Mouse (Mus musculus): Measurements from ENCODE around the gene Tigar.

Tigar gene

DNA sequence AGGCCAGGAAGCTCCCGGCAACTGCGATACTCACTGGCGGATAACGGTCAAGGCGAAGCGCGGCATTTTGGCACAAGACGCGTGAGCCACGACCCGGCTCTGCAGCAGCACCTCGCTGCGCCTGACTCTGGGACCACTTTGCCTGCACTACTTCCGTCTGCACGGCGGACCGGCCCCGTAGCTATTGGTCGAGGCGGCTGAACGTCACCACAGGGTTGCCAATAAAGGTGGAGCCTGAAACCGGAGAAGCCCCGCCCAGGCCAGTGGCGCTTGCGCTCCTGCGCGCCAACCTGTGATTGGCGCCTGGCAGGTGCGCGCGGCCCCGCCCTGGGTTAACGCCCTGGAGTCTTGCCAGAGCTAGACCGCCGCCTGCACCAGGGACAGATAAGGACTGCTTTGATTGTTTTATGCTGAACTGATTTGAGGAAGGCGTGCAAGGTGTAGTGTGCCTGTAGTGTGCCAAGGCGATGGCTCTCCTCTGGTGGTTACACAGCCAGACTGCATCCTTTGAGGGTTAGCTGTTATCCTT lies at the start of gene Tigar:
Tigar (minus strand) TSS at position 156 of the 529 bp plus-strand sequence.
- TF ChIP-seq GATA4 (IDR thresholded peaks at IDR 0.05; ENCODE audit: insufficient replicate concordance, low read length) = peak; percentile 74; the same call in 1 of the 2 replicates

DNA sequence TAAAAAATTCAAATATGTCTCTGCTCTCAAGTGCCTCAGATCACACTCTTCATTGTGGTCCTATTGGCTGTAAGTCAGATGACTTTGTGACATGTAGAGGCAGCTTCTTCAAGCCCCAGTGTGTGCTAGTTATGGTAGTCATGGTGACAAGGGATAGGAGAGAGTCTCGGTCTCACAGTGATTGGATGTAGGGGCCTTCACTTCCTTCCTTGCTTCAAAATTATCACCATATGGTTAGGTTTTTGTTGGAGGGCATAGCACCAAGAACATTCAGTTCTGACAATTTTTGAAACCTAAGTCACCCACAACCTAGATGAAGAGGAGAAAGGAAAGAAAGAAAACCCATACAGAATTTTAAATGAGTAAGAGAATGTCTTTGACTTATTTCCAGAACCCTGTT lies 48.0 kb upstream of the Tigar start:
- TF ChIP-seq GATA4 (IDR thresholded peaks at IDR 0.05; ENCODE audit: insufficient replicate concordance, low read length) = no peak

GRCm38 (mm10) chr6:127155468-127155867 lies 46.1 kb upstream of the Tigar start:
- no peak for TF ChIP-seq GATA4 (IDR thresholded peaks at IDR 0.05; ENCODE audit: insufficient replicate concordance, low read length)

GRCm38 (mm10) chr6:127154708-127155268 lies 45.4 kb upstream of the Tigar start:
- TF ChIP-seq GATA4 (IDR thresholded peaks at IDR 0.05; ENCODE audit: insufficient replicate concordance, low read length) = no peak

DNA sequence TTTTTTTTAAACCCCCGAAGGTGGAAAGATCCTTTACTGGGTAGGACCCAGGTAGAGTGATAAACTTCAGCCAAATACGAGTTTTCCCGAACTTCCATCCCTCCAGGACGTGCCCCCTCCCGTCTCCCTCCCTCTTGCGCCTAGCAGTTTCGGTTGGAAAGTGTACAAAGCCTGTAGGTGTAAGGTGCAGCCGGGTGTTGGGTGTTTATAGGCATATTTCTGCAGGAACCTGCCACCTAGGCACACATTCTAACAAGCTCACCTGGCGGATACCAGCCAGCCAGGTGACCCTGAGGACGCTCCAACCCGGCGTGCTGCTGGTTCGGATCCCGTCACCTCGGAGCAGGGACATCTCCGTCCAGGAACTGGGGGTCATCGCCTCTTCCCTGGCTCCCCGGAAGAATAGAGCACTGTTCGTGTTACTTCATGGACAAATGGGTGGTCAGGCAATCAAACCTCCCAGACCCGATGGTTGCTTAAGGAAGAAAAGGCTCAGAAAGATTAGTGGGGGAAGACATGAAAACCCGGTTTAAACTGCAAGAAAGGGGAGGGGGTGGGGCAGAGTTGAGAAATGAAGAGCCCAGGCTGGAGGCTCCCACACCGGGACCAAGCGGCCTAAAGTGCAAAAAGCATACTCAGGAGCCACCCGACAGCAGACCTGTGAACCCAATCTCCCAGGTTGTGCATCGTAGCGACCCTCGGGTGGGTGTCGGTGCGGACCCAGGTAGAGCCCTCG lies 44.8 kb upstream of the Tigar start:
- no peak for TF ChIP-seq GATA4 (IDR thresholded peaks at IDR 0.05; ENCODE audit: insufficient replicate concordance, low read length)

- TF ChIP-seq GATA4 (IDR thresholded peaks at IDR 0.05; ENCODE audit: insufficient replicate concordance, low read length) = no peak
These were observed 44.0 kb upstream of the Tigar start for GRCm38 (mm10) chr6:127153296-127153800.

DNA sequence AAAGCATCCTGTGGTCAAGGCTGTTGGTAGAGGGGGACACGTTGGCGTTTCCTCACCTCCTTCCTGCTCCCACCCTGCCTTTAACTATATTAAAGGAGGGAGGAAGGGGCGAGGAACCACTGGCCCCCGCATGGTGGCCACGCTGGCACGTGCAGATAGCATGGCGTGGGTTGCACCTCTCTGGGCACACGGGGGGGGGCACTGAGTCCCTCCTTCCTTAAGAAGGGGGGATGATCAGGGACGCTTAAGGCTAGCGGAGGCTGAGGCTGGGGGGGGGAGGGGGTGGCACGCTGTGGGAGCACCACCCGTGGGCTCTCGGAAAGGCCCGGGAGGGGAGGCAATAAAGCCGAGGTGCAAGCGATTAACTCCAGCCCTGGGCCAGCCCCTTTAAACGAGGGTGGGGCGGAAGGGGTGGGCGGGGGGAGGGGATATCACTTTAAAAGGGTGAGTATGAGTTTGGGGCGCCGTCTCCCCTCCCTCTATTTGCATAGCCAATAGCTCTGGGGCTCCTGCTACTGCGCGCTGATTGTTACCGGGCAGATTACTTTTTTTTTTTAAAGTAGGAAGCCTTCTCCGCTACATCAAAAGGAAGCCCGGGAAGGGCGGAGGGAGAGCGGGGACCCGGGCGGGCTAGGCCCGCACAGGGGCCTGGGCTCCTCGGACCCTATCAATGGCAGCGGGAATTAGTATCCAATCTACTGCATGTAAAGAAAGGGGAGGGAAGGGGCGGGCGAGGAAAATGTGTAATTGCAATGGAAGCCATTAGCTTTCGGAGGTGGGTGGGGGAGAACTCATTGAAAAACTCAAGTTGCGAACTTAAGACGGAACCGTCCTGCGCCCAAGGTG lies 43.0 kb upstream of the Tigar start, which contains the start of gene Ccnd2:
Ccnd2 (minus strand) TSS at position 88 of the 846 bp plus-strand sequence.
- no peak for TF ChIP-seq GATA4 (IDR thresholded peaks at IDR 0.05; ENCODE audit: insufficient replicate concordance, low read length)

DNA sequence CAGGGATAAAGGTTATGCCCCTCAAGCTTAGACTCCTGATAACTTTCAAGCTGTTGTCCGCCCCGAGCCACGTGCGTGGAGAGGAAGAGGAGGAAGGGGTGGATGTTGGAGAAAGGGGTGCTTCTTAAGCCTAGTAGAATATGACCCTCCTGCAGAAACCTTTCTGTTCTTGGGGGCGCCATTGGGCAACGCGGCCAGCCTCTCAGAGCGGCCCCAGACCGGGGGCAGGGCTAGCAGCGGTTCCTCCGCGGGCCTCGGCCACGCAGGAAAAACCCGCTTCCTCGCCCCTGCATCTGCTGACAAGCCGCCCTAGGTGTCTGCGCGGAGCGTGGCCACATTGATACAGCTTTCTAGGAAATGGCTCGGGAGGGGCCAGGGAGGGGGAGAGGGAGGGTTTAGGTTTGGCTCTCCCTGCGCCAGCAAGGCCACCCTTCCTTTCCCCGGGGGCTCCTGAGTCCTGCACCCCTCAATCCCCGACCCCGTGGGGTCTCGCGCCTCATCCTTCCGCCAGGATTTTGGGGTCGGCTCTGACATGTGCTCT lies 42.3 kb upstream of the Tigar start:
- TF ChIP-seq GATA4 (IDR thresholded peaks at IDR 0.05; ENCODE audit: insufficient replicate concordance, low read length) = no peak; the same call in 1 of the 2 replicates

DNA sequence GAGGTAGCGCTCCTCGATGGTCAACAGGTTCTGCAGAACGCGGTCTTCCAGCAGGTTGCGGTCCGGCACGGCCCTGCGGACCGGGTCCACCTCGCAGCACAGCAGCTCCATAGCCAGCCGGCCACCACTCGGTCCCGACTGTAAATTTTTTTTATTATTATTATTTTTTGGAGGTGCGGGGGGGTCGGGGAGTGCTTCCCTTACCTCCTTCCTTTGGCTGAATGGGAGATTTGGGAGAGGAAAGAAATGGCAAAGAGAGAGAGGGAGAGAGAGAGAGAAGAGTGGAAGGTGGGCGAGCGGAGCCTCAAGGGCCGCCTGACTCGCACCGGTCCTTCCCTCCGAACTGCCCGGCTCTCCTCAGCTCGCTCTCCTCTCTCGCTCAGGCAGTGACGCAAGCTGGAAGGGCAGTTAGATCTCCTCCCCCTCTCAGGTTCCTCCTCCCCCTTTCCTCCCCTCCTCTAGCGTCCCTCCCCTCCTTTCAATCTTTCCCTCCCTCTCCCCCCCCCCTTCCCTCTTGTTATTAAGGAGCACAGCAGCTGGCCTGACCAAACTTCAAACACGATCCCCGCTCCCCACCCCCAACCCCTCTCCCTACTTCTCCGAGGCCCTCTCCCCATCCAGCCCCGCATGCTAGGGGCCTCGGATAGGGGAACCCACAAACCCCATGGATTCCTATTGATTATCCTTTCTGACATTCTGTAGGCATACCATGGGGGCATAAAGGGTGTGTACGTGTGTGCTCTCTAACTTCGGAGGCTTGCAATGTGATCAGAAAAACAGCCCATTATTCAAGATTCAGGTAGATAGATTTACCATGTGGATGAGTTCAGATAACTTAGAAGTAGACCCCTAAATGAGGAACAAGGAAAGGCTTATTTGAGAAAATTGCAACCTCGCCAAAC lies 41.6 kb upstream of the Tigar start:
- peak; percentile 28; the same call in 1 of the 2 replicates for TF ChIP-seq GATA4 (IDR thresholded peaks at IDR 0.05; ENCODE audit: insufficient replicate concordance, low read length)

DNA sequence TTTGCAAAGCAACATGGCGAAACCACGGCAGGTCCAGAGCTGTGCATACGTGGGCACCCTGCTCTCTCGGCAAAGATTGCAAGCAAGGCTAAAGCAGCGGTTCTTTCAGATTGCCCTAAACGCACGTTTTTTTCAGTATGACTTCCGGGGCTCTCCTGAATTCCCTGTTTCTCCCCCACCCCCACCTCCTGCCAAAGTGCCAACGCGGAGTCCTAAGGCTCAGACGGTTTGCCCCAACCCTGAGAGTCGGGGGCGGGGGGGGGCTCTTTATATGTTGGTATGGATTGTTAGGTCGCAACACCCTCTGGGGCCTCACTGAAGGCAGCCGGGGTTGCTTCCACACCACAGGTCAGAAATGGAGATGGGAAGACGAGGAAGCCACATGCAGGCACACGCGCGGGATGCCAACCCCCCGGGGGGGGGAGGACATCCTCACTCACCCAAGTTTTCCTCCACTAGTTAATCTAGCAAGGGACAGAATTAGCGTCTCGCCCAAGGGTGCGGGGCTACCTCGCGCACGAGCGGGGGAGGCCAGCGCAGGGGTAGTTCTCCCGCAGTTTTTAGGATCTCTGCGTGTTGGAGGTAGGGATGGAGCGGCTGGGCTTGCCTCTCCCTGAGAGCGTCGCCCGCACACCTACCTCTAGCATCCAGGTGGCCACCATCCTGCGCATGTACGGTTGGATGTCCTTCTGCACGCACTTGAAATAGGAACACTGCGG lies 40.7 kb upstream of the Tigar start:
- TF ChIP-seq GATA4 (IDR thresholded peaks at IDR 0.05; ENCODE audit: insufficient replicate concordance, low read length) = no peak

DNA sequence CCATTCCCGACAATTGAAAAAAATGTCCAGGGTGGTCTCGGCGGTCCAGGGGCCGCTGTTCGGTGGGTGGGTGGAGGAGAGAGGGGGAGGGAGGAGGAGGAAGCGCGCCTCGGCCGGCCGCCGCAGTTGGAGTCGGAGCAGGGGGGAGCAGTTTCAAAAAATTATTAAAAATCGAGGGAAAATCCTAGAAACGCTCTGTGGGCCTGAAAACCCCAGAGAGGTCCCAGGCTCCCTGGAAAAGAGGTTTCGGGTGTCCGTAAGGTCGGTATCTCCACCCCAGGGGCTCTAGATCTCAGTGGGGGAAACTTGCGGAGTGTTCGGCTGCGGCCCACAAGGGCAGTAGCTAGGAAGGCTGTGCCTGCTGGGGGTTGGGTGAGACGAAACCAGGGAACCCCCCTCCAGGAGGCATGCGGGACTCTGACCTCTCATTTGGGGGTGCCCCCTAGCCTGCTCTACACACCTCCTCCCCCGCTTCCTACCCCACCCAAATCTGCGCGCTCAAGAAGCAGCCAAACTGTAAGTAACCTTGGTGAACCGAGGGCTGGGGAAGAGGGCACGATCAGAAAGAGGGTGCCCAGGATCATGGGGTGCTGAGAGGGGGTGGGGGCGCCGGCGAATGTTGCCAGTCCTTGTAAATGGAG lies 40.1 kb upstream of the Tigar start:
- TF ChIP-seq GATA4 (IDR thresholded peaks at IDR 0.05; ENCODE audit: insufficient replicate concordance, low read length) = no peak

DNA sequence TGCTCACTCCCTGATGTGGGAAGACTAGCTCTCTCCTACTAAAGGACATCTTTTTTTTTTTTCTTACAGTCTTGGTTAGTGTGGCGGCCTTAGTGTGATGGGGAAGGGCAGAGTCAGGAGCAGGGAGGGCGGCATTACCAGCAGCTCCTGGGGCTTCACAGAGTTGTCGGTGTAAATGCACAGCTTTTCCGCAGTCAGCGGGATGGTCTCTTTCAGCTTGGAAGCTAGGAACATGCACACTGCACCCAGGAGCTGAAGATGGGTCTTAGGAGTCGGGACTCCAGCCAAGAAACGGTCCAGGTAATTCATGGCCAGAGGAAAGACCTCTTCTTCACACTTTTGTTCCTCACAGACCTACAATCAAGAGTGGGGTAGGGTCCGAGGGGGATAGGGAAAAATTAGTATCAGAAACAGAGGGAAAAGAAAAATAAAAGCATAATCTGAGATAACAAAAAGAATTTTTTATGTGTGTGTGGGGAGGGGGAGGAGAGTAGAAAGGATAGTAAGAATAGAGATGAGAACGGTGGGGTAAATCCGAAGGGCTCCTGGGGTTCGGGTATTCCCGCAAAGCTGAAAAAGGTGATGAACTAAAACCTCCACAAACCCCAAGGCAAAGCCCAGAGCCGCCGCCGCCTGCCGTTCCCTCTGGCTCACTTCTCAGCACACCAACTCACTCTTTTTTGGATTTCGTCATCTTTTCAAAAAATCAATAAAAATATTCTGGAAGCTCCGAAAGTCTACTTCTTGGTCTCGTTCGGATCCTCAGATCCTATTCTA lies 39.4 kb upstream of the Tigar start:
- TF ChIP-seq GATA4 (IDR thresholded peaks at IDR 0.05; ENCODE audit: insufficient replicate concordance, low read length) = no peak
